Mouse (Mus musculus): Measurements from ENCODE around the gene Pbx4.

Pbx4 gene

GRCm38 (mm10) chr8:69804537-69804936, 27.8 kb upstream of the Pbx4 start:
- no peak for TF ChIP-seq GATA4 (IDR thresholded peaks at IDR 0.05; ENCODE audit: insufficient replicate concordance, low read length)

- no peak for TF ChIP-seq GATA4 (IDR thresholded peaks at IDR 0.05; ENCODE audit: insufficient replicate concordance, low read length)
Observed at GRCm38 (mm10) chr8:69805086-69805485, 27.2 kb upstream of the Pbx4 start.

GRCm38 (mm10) chr8:69805491-69805890, 26.8 kb upstream of the Pbx4 start:
- TF ChIP-seq GATA4 (IDR thresholded peaks at IDR 0.05; ENCODE audit: insufficient replicate concordance, low read length) = no peak

- no peak for TF ChIP-seq GATA4 (IDR thresholded peaks at IDR 0.05; ENCODE audit: insufficient replicate concordance, low read length)
Observed at GRCm38 (mm10) chr8:69807236-69807635, 25.1 kb upstream of the Pbx4 start.

- TF ChIP-seq GATA4 (IDR thresholded peaks at IDR 0.05; ENCODE audit: insufficient replicate concordance, low read length) = no peak
Observed at GRCm38 (mm10) chr8:69808094-69808863, 24.0 kb upstream of the Pbx4 start, which contains the start of gene Gmip. Gene Gmip (plus strand): TSS chr8:69808679.

GRCm38 (mm10) chr8:69808864-69809403, 23.4 kb upstream of the Pbx4 start:
- TF ChIP-seq GATA4 (IDR thresholded peaks at IDR 0.05; ENCODE audit: insufficient replicate concordance, low read length) = no peak

GRCm38 (mm10) chr8:69809820-69810219, 22.5 kb upstream of the Pbx4 start:
- no peak for TF ChIP-seq GATA4 (IDR thresholded peaks at IDR 0.05; ENCODE audit: insufficient replicate concordance, low read length)

GRCm38 (mm10) chr8:69814881-69815280, 17.4 kb upstream of the Pbx4 start:
- no peak for TF ChIP-seq GATA4 (IDR thresholded peaks at IDR 0.05; ENCODE audit: insufficient replicate concordance, low read length)

GRCm38 (mm10) chr8:69815396-69815795, 16.9 kb upstream of the Pbx4 start:
- TF ChIP-seq GATA4 (IDR thresholded peaks at IDR 0.05; ENCODE audit: insufficient replicate concordance, low read length) = no peak

GRCm38 (mm10) chr8:69820466-69820865, 11.8 kb upstream of the Pbx4 start:
- TF ChIP-seq GATA4 (IDR thresholded peaks at IDR 0.05; ENCODE audit: insufficient replicate concordance, low read length) = no peak

GRCm38 (mm10) chr8:69821971-69822385, 10.3 kb upstream of the Pbx4 start:
- TF ChIP-seq GATA4 (IDR thresholded peaks at IDR 0.05; ENCODE audit: insufficient replicate concordance, low read length) = no peak

GRCm38 (mm10) chr8:69822386-69823191, 9.7 kb upstream of the Pbx4 start, which contains the start of gene Lpar2:
Gene Lpar2 (plus strand): TSS chr8:69822429.
- no peak for TF ChIP-seq GATA4 (IDR thresholded peaks at IDR 0.05; ENCODE audit: insufficient replicate concordance, low read length)

- TF ChIP-seq GATA4 (IDR thresholded peaks at IDR 0.05; ENCODE audit: insufficient replicate concordance, low read length) = no peak
Observed at GRCm38 (mm10) chr8:69826371-69826770, 5.9 kb upstream of the Pbx4 start.

- no peak for TF ChIP-seq GATA4 (IDR thresholded peaks at IDR 0.05; ENCODE audit: insufficient replicate concordance, low read length)
Observed at GRCm38 (mm10) chr8:69837057-69837682, 4.9 kb downstream of the Pbx4 start.
